Mouse (Mus musculus): ENCODE data around the gene Cdc37l1.

Cdc37l1 gene

GRCm38 (mm10) chr19:29008069-29008706, 18.0 kb downstream of the Cdc37l1 start:
- DNase-seq (ENCODE audit: extremely low spot score, low read depth, low spot score) = no peak

- DNase-seq (ENCODE audit: extremely low spot score, low read depth, low spot score) = no peak
Measured at GRCm38 (mm10) chr19:29009046-29009445, 18.9 kb downstream of the Cdc37l1 start.

- no peak for DNase-seq (ENCODE audit: extremely low spot score, low read depth, low spot score)
Measured at GRCm38 (mm10) chr19:29011355-29011990, 21.3 kb downstream of the Cdc37l1 start.

- no peak for DNase-seq (ENCODE audit: extremely low spot score, low read depth, low spot score)
Measured at GRCm38 (mm10) chr19:29014466-29015055, 24.4 kb downstream of the Cdc37l1 start.

GRCm38 (mm10) chr19:29015410-29016203, 25.5 kb downstream of the Cdc37l1 start:
- DNase-seq (ENCODE audit: extremely low spot score, low read depth, low spot score) = no peak

- peak; percentile 18 for DNase-seq (ENCODE audit: extremely low spot score, low read depth, low spot score)
Measured at GRCm38 (mm10) chr19:29016204-29016765, 26.1 kb downstream of the Cdc37l1 start.

- DNase-seq (ENCODE audit: extremely low spot score, low read depth, low spot score) = no peak
Measured at GRCm38 (mm10) chr19:29016786-29017185, 26.6 kb downstream of the Cdc37l1 start.

GRCm38 (mm10) chr19:29019647-29020046, 29.5 kb downstream of the Cdc37l1 start:
- no peak for DNase-seq (ENCODE audit: extremely low spot score, low read depth, low spot score)

GRCm38 (mm10) chr19:29021754-29022345, 31.7 kb downstream of the Cdc37l1 start:
- DNase-seq (ENCODE audit: extremely low spot score, low read depth, low spot score) = no peak

GRCm38 (mm10) chr19:29024391-29024947, 34.3 kb downstream of the Cdc37l1 start:
- no peak for DNase-seq (ENCODE audit: extremely low spot score, low read depth, low spot score)

- no peak for DNase-seq (ENCODE audit: extremely low spot score, low read depth, low spot score)
Measured at GRCm38 (mm10) chr19:29031788-29032187, 41.6 kb downstream of the Cdc37l1 start.

- no peak for DNase-seq (ENCODE audit: extremely low spot score, low read depth, low spot score)
Measured at GRCm38 (mm10) chr19:29032662-29033061, 42.5 kb downstream of the Cdc37l1 start.

- no peak for DNase-seq (ENCODE audit: extremely low spot score, low read depth, low spot score)
Measured at GRCm38 (mm10) chr19:29037026-29037425, 46.9 kb downstream of the Cdc37l1 start.

- DNase-seq (ENCODE audit: extremely low spot score, low read depth, low spot score) = no peak
Measured at GRCm38 (mm10) chr19:29037541-29037940, 47.4 kb downstream of the Cdc37l1 start.

- DNase-seq (ENCODE audit: extremely low spot score, low read depth, low spot score) = no peak
Measured at GRCm38 (mm10) chr19:29039334-29039733, 49.2 kb downstream of the Cdc37l1 start.

- no peak for DNase-seq (ENCODE audit: extremely low spot score, low read depth, low spot score)
Measured at GRCm38 (mm10) chr19:29040206-29040605, 50.1 kb downstream of the Cdc37l1 start.

GRCm38 (mm10) chr19:29042143-29042542, 52.0 kb downstream of the Cdc37l1 start:
- no peak for DNase-seq (ENCODE audit: extremely low spot score, low read depth, low spot score)

GRCm38 (mm10) chr19:29042647-29043046, 52.5 kb downstream of the Cdc37l1 start:
- no peak for DNase-seq (ENCODE audit: extremely low spot score, low read depth, low spot score)

- no peak for DNase-seq (ENCODE audit: extremely low spot score, low read depth, low spot score)
Measured at GRCm38 (mm10) chr19:29044353-29044768, 54.2 kb downstream of the Cdc37l1 start.

GRCm38 (mm10) chr19:29045369-29045768, 55.2 kb downstream of the Cdc37l1 start:
- DNase-seq (ENCODE audit: extremely low spot score, low read depth, low spot score) = no peak
